Mouse (Mus musculus) right cerebral cortex, postnatal 36 days (tissue): ENCODE data around the gene Ywhah.

Experiments used
- DNase-seq, 2 experiments: peaks; one replicate each; pipeline ENCODE4 v3.0.0; 2022; ENCODE audit warnings: low spot score in 2 of 2, mixed read lengths in 1 of 2

Ywhah gene

DNA sequence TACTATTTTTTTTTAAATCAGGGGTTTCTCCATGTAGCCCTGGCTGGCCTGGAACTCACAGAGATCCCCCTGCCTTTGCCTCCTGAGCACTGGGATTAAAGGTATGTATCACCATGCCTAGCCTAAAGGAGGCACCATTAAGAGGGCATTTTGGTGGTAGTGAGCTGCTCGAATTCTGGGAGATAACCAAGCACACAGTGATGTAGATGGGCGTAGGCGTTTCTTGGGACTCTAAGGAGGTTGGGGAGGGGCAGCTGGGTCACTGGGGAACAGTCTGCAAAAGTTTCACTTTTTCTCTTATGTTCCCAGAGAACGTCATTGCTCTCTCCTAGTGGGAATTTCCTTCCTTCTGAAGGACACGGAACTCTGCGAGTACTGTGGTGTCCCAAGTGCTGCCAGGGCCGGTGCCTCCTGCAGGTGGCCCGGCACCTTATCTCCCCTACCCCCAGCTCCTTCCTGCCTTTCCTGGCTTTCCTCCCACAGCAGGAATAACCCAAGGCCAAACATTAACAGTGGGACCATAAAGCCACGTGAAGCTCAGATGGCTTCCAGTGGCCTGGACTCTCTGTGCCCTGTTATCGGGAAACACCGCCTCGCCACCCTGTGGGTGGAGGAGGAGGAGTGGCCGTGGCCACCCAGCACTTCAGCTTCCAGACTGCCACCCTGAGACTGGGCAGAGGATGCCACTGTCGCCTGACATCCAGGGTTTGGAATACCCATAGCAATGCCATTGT, 34.4 kb downstream of the Ywhah start:
- DNase-seq: no peak

DNA sequence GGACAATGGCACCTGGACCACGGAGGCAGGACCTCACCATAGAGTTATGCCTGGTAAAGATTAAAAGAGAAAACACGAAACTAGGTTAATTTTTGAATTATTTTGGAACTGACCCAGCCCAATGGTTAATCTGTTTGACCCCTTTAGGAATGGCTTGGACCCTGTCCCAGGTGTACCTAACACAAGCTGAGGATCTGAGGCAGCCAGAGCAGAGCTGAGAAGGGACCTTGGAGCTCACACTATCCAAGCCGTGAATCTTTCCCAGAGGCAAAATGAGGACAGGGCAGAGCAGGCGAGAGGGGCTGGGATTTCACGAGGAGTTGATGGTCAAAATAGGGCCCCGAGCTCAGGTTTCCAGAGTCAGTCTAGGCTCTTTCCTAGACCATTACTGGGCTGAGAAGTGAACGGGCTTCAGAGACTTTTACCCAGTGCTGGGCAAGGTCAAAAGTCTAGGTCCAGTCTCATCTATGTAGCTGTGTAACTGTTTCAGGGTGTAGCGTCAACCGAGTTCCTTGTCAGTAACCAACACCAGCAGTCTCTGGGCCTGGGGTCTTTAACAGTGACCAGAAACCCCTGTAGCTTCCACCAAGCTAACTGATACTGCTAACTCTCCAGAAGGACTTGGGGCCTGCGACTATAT, 37.6 kb downstream of the Ywhah start:
- no peak for DNase-seq

DNA sequence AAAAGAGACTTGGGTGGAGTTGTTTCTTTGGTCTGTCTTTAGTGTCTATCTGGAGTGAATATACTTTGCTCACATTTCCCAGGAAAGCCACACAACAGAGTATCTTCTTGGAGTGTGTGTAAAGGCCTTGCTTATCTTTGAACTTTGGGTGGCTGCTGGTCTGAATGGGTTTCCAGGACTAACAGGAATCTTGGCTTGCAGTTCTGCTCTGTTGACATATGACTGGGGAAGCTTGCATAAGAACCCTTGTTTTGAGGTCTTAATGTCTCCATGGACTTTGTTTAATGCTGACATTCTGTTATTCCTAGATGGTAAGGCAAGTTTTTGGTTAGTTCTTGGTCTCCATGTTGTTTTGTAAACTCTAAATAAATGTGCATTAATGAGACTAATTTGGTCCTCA, 51.5 kb downstream of the Ywhah start:
- DNase-seq: no peak

DNA sequence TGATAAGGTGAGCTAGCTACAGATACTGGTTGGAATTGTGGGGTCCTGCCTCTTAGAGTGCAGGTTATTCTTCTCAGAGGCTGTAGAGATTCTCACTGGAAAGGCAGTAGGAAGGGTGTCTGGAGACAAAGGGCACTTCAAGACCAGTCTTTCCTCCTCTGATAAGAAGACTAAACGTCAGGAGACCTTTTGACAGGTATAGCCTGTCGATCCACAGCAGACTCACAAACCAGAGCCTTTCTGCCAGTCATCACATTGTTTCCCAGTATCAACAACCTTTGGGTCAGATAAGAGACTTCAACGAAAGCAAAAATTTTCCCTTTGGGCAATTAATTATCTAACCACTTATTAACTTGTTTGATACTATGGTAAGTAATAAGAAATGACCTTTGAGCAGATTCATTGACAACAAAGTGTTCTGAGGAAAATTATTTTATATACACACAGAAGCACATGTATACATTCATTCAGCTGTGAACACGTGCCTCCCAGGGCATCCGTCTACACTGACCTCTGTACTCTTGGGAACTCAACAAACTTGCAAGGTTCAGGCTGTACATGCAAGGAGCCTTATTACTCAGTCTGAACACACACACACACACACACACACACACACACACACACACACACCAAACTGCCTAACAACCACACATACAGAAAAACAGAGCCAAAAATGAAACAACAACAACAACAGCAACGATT, 58.0 kb downstream of the Ywhah start:
- DNase-seq: no peak
